In the genomic region with DNA sequence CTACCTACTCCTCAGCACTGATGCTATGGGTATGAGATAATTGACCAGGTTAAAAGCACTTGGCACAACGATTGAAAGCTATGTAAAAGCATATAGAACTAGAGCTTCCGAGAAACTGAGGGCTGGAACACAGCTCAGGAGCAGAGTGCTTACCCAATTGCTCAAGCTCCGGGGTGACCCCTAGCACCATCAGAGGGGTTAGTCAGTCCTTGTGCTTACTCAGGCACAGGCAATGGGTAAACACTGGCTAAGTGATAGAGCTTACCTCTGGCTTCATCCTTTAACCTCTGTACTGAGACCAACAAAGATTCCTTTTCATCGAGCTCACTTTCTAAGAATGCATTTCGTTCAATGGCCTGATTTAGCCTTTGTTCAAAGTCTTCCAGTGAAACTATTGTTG, we compare ENCODE assay signal across 30 mouse cellular contexts. TPM values are rescaled to one million over a fixed set of nuclear protein-coding genes. Genes with fewer than 3 reads are reported as not detected.
A peak's percentile ranks its signal among the peaks of the same experiment; 100 is the strongest.
DNase-seq lines count a peak whose midpoint lies in the region; ATAC-seq and TF ChIP-seq lines count a peak whose summit lies in the region.
"Had no signal": no experiment of that assay in that cellular context is flagged by ENCODE, and none has a peak within 500 bp of the region (broad histone marks: within the 10 kb centered on the region; RNA-seq: fewer than 3 reads in every experiment).

No protein-coding gene starts in this region.

- no peaks in the 10 kb centered on the region for H3K27me3 ChIP-seq in liver, adult 2 months (ENCODE audit: control insufficient read depth, insufficient read depth, low read length)
- no peaks in the 10 kb centered on the region for H3K27me3 ChIP-seq in liver, embryonic 11.5 days (replicated peaks; ENCODE audit: control insufficient read depth, insufficient read depth, low read length)
- H3K27me3 ChIP-seq in liver, embryonic 16.5 days (ENCODE audit: control insufficient read depth, insufficient read depth, low read depth, low read length), result no peaks in the 10 kb centered on the region
- H3K27me3 ChIP-seq: CH12.LX; embryonic facial prominence, embryonic 12.5 days; embryonic facial prominence, embryonic 15.5 days; heart, embryonic 12.5 days; heart, embryonic 15.5 days; hindbrain, embryonic 12.5 days; hindbrain, embryonic 15.5 days had no signal

- TF ChIP-seq POLR2A in liver, adult 2 months (IDR thresholded peaks at IDR 0.05; ENCODE audit: extremely low read depth, insufficient read depth, low read length), result no peak

- no peak overlapping the region for H3K4me2 ChIP-seq in liver, embryonic 11.5 days
- no peak overlapping the region for H3K4me2 ChIP-seq in liver, embryonic 16.5 days (ENCODE audit: low read depth, low read length)
- H3K4me2 ChIP-seq: embryonic facial prominence, embryonic 12.5 days; embryonic facial prominence, embryonic 15.5 days; heart, embryonic 12.5 days; heart, embryonic 15.5 days; hindbrain, embryonic 12.5 days; hindbrain, embryonic 15.5 days had no signal

- TF ChIP-seq CTCF in liver, adult 2 months (IDR thresholded peaks at IDR 0.05; ENCODE audit: low read depth, low read length), result no peak

- peaks cover 58% of the 10 kb centered on the region for H3K36me3 ChIP-seq in liver, adult 2 months (ENCODE audit: control insufficient read depth, insufficient read depth, low read length)
- H3K36me3 ChIP-seq in liver, embryonic 11.5 days (ENCODE audit: control insufficient read depth, insufficient read depth, low read length), result peaks cover 32% of the 10 kb centered on the region
- peaks cover 43% of the 10 kb centered on the region for H3K36me3 ChIP-seq in liver, embryonic 16.5 days (ENCODE audit: control insufficient read depth, insufficient read depth)

- no peak overlapping the region for H3K4me3 ChIP-seq in liver, adult 2 months (ENCODE audit: insufficient read depth, low read depth, low read length)
- no peak overlapping the region for H3K4me3 ChIP-seq in liver, embryonic 11.5 days (ENCODE audit: low read depth, low read length)
- H3K4me3 ChIP-seq in liver, embryonic 16.5 days (ENCODE audit: low read depth, low read length), result no peak overlapping the region
- H3K4me3 ChIP-seq: embryonic facial prominence, embryonic 12.5 days; embryonic facial prominence, embryonic 15.5 days; gastrocnemius, adult 2 months; heart, embryonic 12.5 days; heart, embryonic 15.5 days; hindbrain, embryonic 12.5 days; hindbrain, embryonic 15.5 days had no signal

- no peaks in the 10 kb centered on the region for H3K9me3 ChIP-seq in liver, embryonic 11.5 days (ENCODE audit: control insufficient read depth, low read length)
- H3K9me3 ChIP-seq in liver, embryonic 16.5 days (replicated peaks; ENCODE audit: control insufficient read depth, low read length), result no peaks in the 10 kb centered on the region
- H3K9me3 ChIP-seq: embryonic facial prominence, embryonic 12.5 days; embryonic facial prominence, embryonic 15.5 days; G1E; heart, embryonic 12.5 days; heart, embryonic 15.5 days; hindbrain, embryonic 12.5 days; hindbrain, embryonic 15.5 days had no signal

- peak; percentile 76 for DNase-seq in liver, adult 2 months (ENCODE audit: extremely low read depth, low read depth, low spot score)
- DNase-seq in liver, embryonic 11.5 days (ENCODE audit: low spot score), result no peak
- peak; percentile 47 for DNase-seq in Muller cell, postnatal 12 days (ENCODE audit: inconsistent ontology term)
- DNase-seq in yolk sac, embryonic 10.5 days (ENCODE audit: low spot score), result peak; percentile 67
- no peak for DNase-seq in thymus, postnatal 0 days (ENCODE audit: low spot score)
- no peak for DNase-seq in layer of hippocampus, adult 11-12 months (ENCODE audit: low spot score)
- DNase-seq: adrenal gland, adult 2 months; adrenal gland, postnatal 14 days; B cell, adult 2 months; cerebellum, adult 11 months; cerebellum, adult 2 months; cerebellum, adult 9-11 months; cerebellum, postnatal 25 days; forebrain, postnatal 0 days; gastrocnemius, adult 2 months; gastrocnemius, postnatal 14 days; heart, adult 18-20 months; heart, postnatal 10 days; heart, postnatal 4 days had no signal

- no peak overlapping the region for H3K27ac ChIP-seq in liver, adult 2 months (replicated peaks; ENCODE audit: insufficient read depth, low read depth, low read length)
- no peak overlapping the region for H3K27ac ChIP-seq in liver, embryonic 11.5 days (ENCODE audit: low read depth, low read length)
- H3K27ac ChIP-seq in liver, embryonic 16.5 days (ENCODE audit: low read length), result no peak overlapping the region
- H3K27ac ChIP-seq: embryonic facial prominence, embryonic 12.5 days; embryonic facial prominence, embryonic 15.5 days; gastrocnemius, adult 2 months; heart, embryonic 15.5 days; hindbrain, embryonic 12.5 days; hindbrain, embryonic 15.5 days had no signal

- ATAC-seq in liver, embryonic 11.5 days (replicated peaks; ENCODE audit: low FRiP score), result no peak
- ATAC-seq in liver, embryonic 16.5 days (ENCODE audit: low read depth), result peak; percentile 82
- ATAC-seq: forebrain, embryonic 14.5 days; forebrain, postnatal 0 days had no signal

- no peak overlapping the region for H3K9ac ChIP-seq in liver, adult 2 months (ENCODE audit: low read depth, low read length)
- H3K9ac ChIP-seq in liver, embryonic 11.5 days (ENCODE audit: low read depth, low read length), result no peak overlapping the region
- H3K9ac ChIP-seq in liver, embryonic 16.5 days (ENCODE audit: low read depth, low read length), result no peak overlapping the region
- H3K9ac ChIP-seq: embryonic facial prominence, embryonic 12.5 days; embryonic facial prominence, embryonic 15.5 days; forebrain, postnatal 0 days; heart, embryonic 12.5 days; heart, embryonic 15.5 days; hindbrain, embryonic 12.5 days; hindbrain, embryonic 15.5 days had no signal

- 19% methylated on average over 5 of the region's 5 CpGs for WGBS in liver, adult 2 months
- 85% methylated on average over 5 of the region's 5 CpGs for WGBS in liver, embryonic 11.5 days
- 73% methylated on average over 5 of the region's 5 CpGs for WGBS in liver, embryonic 16.5 days (ENCODE audit: insufficient replicate concordance)

- H3K4me1 ChIP-seq in liver, adult 2 months (ENCODE audit: control insufficient read depth, insufficient read depth, low read length), result peaks cover 7% of the 10 kb centered on the region
- H3K4me1 ChIP-seq in liver, embryonic 11.5 days (replicated peaks; ENCODE audit: control insufficient read depth, insufficient read depth, low read length), result no peaks in the 10 kb centered on the region
- H3K4me1 ChIP-seq in liver, embryonic 16.5 days (ENCODE audit: control insufficient read depth, low read depth, low read length), result no peaks in the 10 kb centered on the region
- H3K4me1 ChIP-seq: embryonic facial prominence, embryonic 12.5 days; embryonic facial prominence, embryonic 15.5 days; heart, embryonic 12.5 days; heart, embryonic 15.5 days; hindbrain, embryonic 12.5 days; hindbrain, embryonic 15.5 days had no signal

- H3K79me2 ChIP-seq in liver, adult 2 months (ENCODE audit: control insufficient read depth, insufficient read depth, low read length), result peaks cover 5% of the 10 kb centered on the region; the same call in 1 of the 2 replicates

RNA-seq across cellular contexts. Expression of gene Ndel1, which starts 32.1 kb away (rescaled TPM):
- total RNA-seq in liver, adult 2 months (2014; rRNA removed), result 41.3 and 45.8 TPM in 2 replicates
- polyA plus RNA-seq in liver, adult 2 months (2012; rRNA removed), result 27.5 and 33.8 TPM in 2 replicates
- 47.8 and 53.9 TPM in 2 replicates for polyA plus RNA-seq in liver, embryonic 11.5 days (2014; fragmentation: Nextera tagmentation; extraction: Ambion mirVana)
- polyA plus RNA-seq in liver, embryonic 16.5 days (2015; fragmentation: Nextera tagmentation; extraction: Ambion mirVana), result 36.9 and 38.6 TPM in 2 replicates
- polyA plus RNA-seq in thymus, postnatal 0 days (2015; fragmentation: Nextera tagmentation; extraction: Ambion mirVana), result 57.1 and 60.3 TPM in 2 replicates

RNA-seq across cellular contexts. Expression of gene Rnf222, which starts 48.7 kb away (rescaled TPM):
- under 0.01 and 0.07 TPM in 2 replicates for total RNA-seq in liver, adult 2 months (2014; rRNA removed)
- 0.11 TPM in 1 of 2 replicates, not detected in the other for polyA plus RNA-seq in liver, adult 2 months (2012; rRNA removed)
- 0.10 and 0.16 TPM in 2 replicates for polyA plus RNA-seq in liver, embryonic 11.5 days (2014; fragmentation: Nextera tagmentation; extraction: Ambion mirVana)
- polyA plus RNA-seq in liver, embryonic 16.5 days (2015; fragmentation: Nextera tagmentation; extraction: Ambion mirVana), result 0.04 and 0.14 TPM in 2 replicates
- polyA plus RNA-seq in thymus, postnatal 0 days (2015; fragmentation: Nextera tagmentation; extraction: Ambion mirVana), result 0.05 TPM in 1 of 2 replicates, not detected in the other
- total RNA-seq: CH12.LX; gastrocnemius, adult 2 months; gastrocnemius, postnatal 14 days had no signal
- polyA plus RNA-seq: forebrain, embryonic 11.5 days; forebrain, embryonic 14.5 days; forebrain, postnatal 0 days; G1E; hindbrain, embryonic 12.5 days; hindbrain, embryonic 15.5 days had no signal

Comparison
In these comparisons a context has a peak if more than half of its experiments do, and no peak if none do; other contexts are left out.
1. DNase-seq: peak in liver, adult 2 months (single experiment), Muller cell, postnatal 12 days (single experiment) and yolk sac, embryonic 10.5 days (single experiment); none in liver, embryonic 11.5 days (single experiment), thymus, postnatal 0 days (single experiment) and layer of hippocampus, adult 11-12 months (single experiment).